Mouse (Mus musculus): ENCODE data around the gene Mgrn1.

Gene Mgrn1

GRCm38 (mm10) chr16:4938989-4939388, 52.9 kb downstream of the Mgrn1 start:
- intact Hi-C loops (cut with DNase I), result no loop called here

GRCm38 (mm10) chr16:4939412-4939811, 53.4 kb downstream of the Mgrn1 start:
- intact Hi-C loops (cut with DNase I), result no loop called here

GRCm38 (mm10) chr16:4940311-4940850, 54.3 kb downstream of the Mgrn1 start:
- intact Hi-C loops (cut with DNase I), result no loop called here

- intact Hi-C loops (cut with DNase I), result no loop called here
Observed at GRCm38 (mm10) chr16:4941016-4941415, 55.0 kb downstream of the Mgrn1 start.

- intact Hi-C loops (cut with DNase I), result no loop called here
Observed at GRCm38 (mm10) chr16:4942868-4943267, 56.8 kb downstream of the Mgrn1 start.

GRCm38 (mm10) chr16:4943431-4943830, 57.4 kb downstream of the Mgrn1 start:
- intact Hi-C loops (cut with DNase I), result no loop called here

- intact Hi-C loops (cut with DNase I), result no loop called here
Observed at GRCm38 (mm10) chr16:4945415-4945814, 59.4 kb downstream of the Mgrn1 start.

- intact Hi-C loops (cut with DNase I), result no loop called here
Observed at GRCm38 (mm10) chr16:4946155-4946554, 60.1 kb downstream of the Mgrn1 start.

GRCm38 (mm10) chr16:4947378-4947777, 61.3 kb downstream of the Mgrn1 start:
- intact Hi-C loops (cut with DNase I), result no loop called here

GRCm38 (mm10) chr16:4956609-4957008, 70.6 kb downstream of the Mgrn1 start:
- intact Hi-C loops (cut with DNase I), result no loop called here

GRCm38 (mm10) chr16:4957446-4957845, 71.4 kb downstream of the Mgrn1 start:
- intact Hi-C loops (cut with DNase I), result no loop called here

GRCm38 (mm10) chr16:4960260-4960659, 74.2 kb downstream of the Mgrn1 start:
- intact Hi-C loops (cut with DNase I), result no loop called here

- intact Hi-C loops (cut with DNase I), result no loop called here
Observed at GRCm38 (mm10) chr16:4963346-4963745, 77.3 kb downstream of the Mgrn1 start.

- intact Hi-C loops (cut with DNase I), result no loop called here
Observed at GRCm38 (mm10) chr16:4963797-4964709, 78.0 kb downstream of the Mgrn1 start, which contains the start of gene Anks3. TSS of gene Anks3 (minus strand) at chr16:4964205.

GRCm38 (mm10) chr16:4964731-4965391, 78.8 kb downstream of the Mgrn1 start:
- intact Hi-C loops (cut with DNase I), result loop anchor here (5.0 kb wide), 1 partner anchor 52 kb away; no protein-coding TSS in a partner anchor

- intact Hi-C loops (cut with DNase I), result loop anchor here (5.0 kb wide), 1 partner anchor 52 kb away; no protein-coding TSS in a partner anchor
Observed at GRCm38 (mm10) chr16:4965392-4966129, 79.5 kb downstream of the Mgrn1 start.

GRCm38 (mm10) chr16:4968426-4968825, 82.4 kb downstream of the Mgrn1 start:
- intact Hi-C loops (cut with DNase I), result loop anchor here (5.0 kb wide), 1 partner anchor 49 kb away; no protein-coding TSS in a partner anchor

- intact Hi-C loops (cut with DNase I), result loop anchor here (5.0 kb wide), 1 partner anchor 48 kb away; no protein-coding TSS in a partner anchor
Observed at GRCm38 (mm10) chr16:4969055-4969843, 83.2 kb downstream of the Mgrn1 start.

- intact Hi-C loops (cut with DNase I), result no loop called here
Observed at GRCm38 (mm10) chr16:4971626-4972025, 85.6 kb downstream of the Mgrn1 start.

GRCm38 (mm10) chr16:4974521-4974920, 88.5 kb downstream of the Mgrn1 start:
- intact Hi-C loops (cut with DNase I), result no loop called here

All from adrenal gland (tissue).